Mouse (Mus musculus) CH12.LX (cell line): ENCODE measurements around the gene Ywhab. TPM values are rescaled to one million over a fixed set of nuclear protein-coding genes. Genes with fewer than 3 reads are reported as not detected.

Experiments used
- DNase-seq: peaks from one replicate; pipeline ENCODE4 v3.0.0-alpha.2; 2013; ENCODE audit errors: extremely low read depth
- H3K27ac ChIP-seq: 2 replicates; pipeline ENCODE4 v1.5.1; 2012; ENCODE audit warnings: low read depth, mild to moderate bottlenecking, control low read depth, moderate library complexity; ENCODE audit not compliant: insufficient read depth
- H3K27me3 ChIP-seq: replicated peaks from 2 replicates; pipeline ENCODE3; 2012; ENCODE audit warnings: inconsistent platforms
- H3K36me3 ChIP-seq, 2 experiments: replicated peaks in 1 of 2; 2 replicates each; pipeline versions ENCODE3 to v1.6.1; 2012; ENCODE audit warnings: inconsistent platforms in 1 of 2, low read length in 1 of 2, mild to moderate bottlenecking in 1 of 2, mixed read lengths in 1 of 2, moderate library complexity in 1 of 2; ENCODE audit not compliant: control insufficient read depth in 1 of 2, insufficient read depth in 1 of 2
- H3K4me1 ChIP-seq, 2 experiments: 2 replicates each; pipeline ENCODE4 v1.6.1; 2012; ENCODE audit warnings: inconsistent platforms in 1 of 2, moderate library complexity in 1 of 2; ENCODE audit not compliant: insufficient read depth in 2 of 2, control insufficient read depth in 1 of 2
- H3K4me2 ChIP-seq: 2 replicates; pipeline ENCODE4 v1.6.1; 2012; ENCODE audit warnings: low read depth, mild to moderate bottlenecking, control low read depth; ENCODE audit not compliant: poor library complexity, insufficient read depth, severe bottlenecking
- H3K4me3 ChIP-seq, 3 experiments: fragments of 150-350 bp in 1 of 3; sonication (generic) in 1 of 3; replicated peaks in 1 of 3; 2 replicates each; pipeline versions ENCODE3 to v1.5.1; 2011 to 2012; ENCODE audit warnings: low read depth in 2 of 3, low read length in 2 of 3, mild to moderate bottlenecking in 2 of 3, moderate library complexity in 2 of 3, control low read depth in 1 of 3, improper control_type of control experiment in 1 of 3, inconsistent platforms in 1 of 3, mixed read lengths in 1 of 3; ENCODE audit not compliant: poor library complexity in 1 of 3
- H3K79me2 ChIP-seq: replicated peaks from 2 replicates; pipeline ENCODE4 v1.6.1; 2012; ENCODE audit warnings: mild to moderate bottlenecking, moderate library complexity; ENCODE audit not compliant: control insufficient read depth, poor library complexity, insufficient read depth, severe bottlenecking; ENCODE audit errors: extremely low read depth
- H3K9ac ChIP-seq: 2 replicates; pipeline ENCODE4 v1.6.1; 2012; ENCODE audit warnings: low read depth, mild to moderate bottlenecking, control low read depth, moderate library complexity; ENCODE audit not compliant: insufficient read depth
- H3K9me3 ChIP-seq: replicated peaks from 2 replicates; pipeline ENCODE3; 2012; ENCODE audit warnings: low read length, inconsistent platforms, mixed read lengths
- BHLHE40 ChIP-seq: IDR thresholded peaks from 2 replicates; pipeline ENCODE4 v1.6.1; 2011; ENCODE audit warnings: mild to moderate bottlenecking, low read depth, low read length, improper control_type of control experiment
- CHD1 ChIP-seq: IDR thresholded peaks from 2 replicates; pipeline ENCODE4 v1.6.1; 2012; ENCODE audit warnings: low read depth, low read length, improper control_type of control experiment, inconsistent platforms
- CTCF ChIP-seq, 2 experiments: IDR thresholded peaks in 1 of 2; conservative IDR thresholded peaks in 1 of 2; 2 replicates each; pipeline ENCODE4 v1.5.1; 2011 to 2012; ENCODE audit warnings: low read depth in 2 of 2, low read length in 2 of 2, improper control_type of control experiment in 1 of 2, inconsistent platforms in 1 of 2, mild to moderate bottlenecking in 1 of 2, moderate library complexity in 1 of 2
- E2F4 ChIP-seq: IDR thresholded peaks from 2 replicates; pipeline ENCODE4 v1.6.1; 2011; ENCODE audit warnings: low read depth, low read length, improper control_type of control experiment; ENCODE audit not compliant: insufficient replicate concordance
- EP300 ChIP-seq: IDR thresholded peaks from 2 replicates; pipeline ENCODE4 v1.6.1; 2011; ENCODE audit warnings: low read length, improper control_type of control experiment
- ETS1 ChIP-seq: conservative IDR thresholded peaks from 2 replicates; pipeline ENCODE4 v1.6.1; 2012; ENCODE audit warnings: low read depth, mild to moderate bottlenecking, inconsistent platforms, low read length, improper control_type of control experiment, moderate library complexity
- GABPA ChIP-seq: IDR thresholded peaks from 2 replicates; pipeline ENCODE4 v1.6.1; 2012; ENCODE audit warnings: low read depth, low read length, improper control_type of control experiment, inconsistent platforms; ENCODE audit not compliant: insufficient replicate concordance
- HCFC1 ChIP-seq: IDR thresholded peaks from 2 replicates; pipeline ENCODE4 v1.6.1; 2012; ENCODE audit warnings: low read depth, mild to moderate bottlenecking, inconsistent platforms, low read length, improper control_type of control experiment
- JUN ChIP-seq: IDR thresholded peaks from 2 replicates; pipeline ENCODE4 v1.6.1; 2011; ENCODE audit warnings: low read depth, mild to moderate bottlenecking, low read length, improper control_type of control experiment, moderate library complexity; ENCODE audit not compliant: insufficient read depth
- JUND ChIP-seq: conservative IDR thresholded peaks from 2 replicates; pipeline ENCODE4 v1.6.1; 2011; ENCODE audit warnings: low read depth, low read length, improper control_type of control experiment
- MAFK ChIP-seq: IDR thresholded peaks from 2 replicates; pipeline ENCODE4 v1.6.1; 2011; ENCODE audit warnings: low read length, improper control_type of control experiment; ENCODE audit not compliant: insufficient replicate concordance
- MAZ ChIP-seq: IDR thresholded peaks from 2 replicates; pipeline ENCODE4 v1.6.1; 2012; ENCODE audit warnings: low read depth, mild to moderate bottlenecking, inconsistent platforms, low read length, improper control_type of control experiment, moderate library complexity
- MXI1 ChIP-seq: IDR thresholded peaks from 2 replicates; pipeline ENCODE4 v1.6.1; 2011; ENCODE audit warnings: mild to moderate bottlenecking, low read depth, low read length, improper control_type of control experiment
- NRF1 ChIP-seq: IDR thresholded peaks from 2 replicates; pipeline ENCODE4 v1.6.1; 2014; ENCODE audit warnings: low read depth, mild to moderate bottlenecking, inconsistent platforms, low read length, improper control_type of control experiment, moderate library complexity
- PAX5 ChIP-seq: IDR thresholded peaks from 2 replicates; pipeline ENCODE4 v1.6.1; 2012; ENCODE audit warnings: low read length, inconsistent platforms, mixed read lengths
- POLR2A ChIP-seq: IDR thresholded peaks from 2 replicates; pipeline ENCODE4 v1.6.1; 2011; ENCODE audit warnings: low read depth, mild to moderate bottlenecking, improper control_type of control experiment, low read length
- POLR2AphosphoS2 ChIP-seq: IDR thresholded peaks from 2 replicates; pipeline ENCODE4 v1.6.1; 2011; ENCODE audit warnings: low read depth, low read length, improper control_type of control experiment
- RAD21 ChIP-seq: IDR thresholded peaks from 2 replicates; pipeline ENCODE4 v1.6.1; 2011; ENCODE audit warnings: low read depth, mild to moderate bottlenecking, low read length, improper control_type of control experiment, moderate library complexity
- RCOR1 ChIP-seq: conservative IDR thresholded peaks from 2 replicates; pipeline ENCODE4 v1.6.1; 2012; ENCODE audit warnings: low read depth, mild to moderate bottlenecking, inconsistent platforms, low read length, improper control_type of control experiment
- SMC3 ChIP-seq: IDR thresholded peaks from 2 replicates; pipeline ENCODE4 v1.6.1; 2011; ENCODE audit warnings: low read depth, low read length, improper control_type of control experiment
- TBP ChIP-seq: conservative IDR thresholded peaks from 2 replicates; pipeline ENCODE4 v1.6.1; 2011; ENCODE audit warnings: low read depth, low read length, improper control_type of control experiment
- UBTF ChIP-seq: IDR thresholded peaks from 2 replicates; pipeline ENCODE4 v1.6.1; 2012; ENCODE audit warnings: low read depth, mild to moderate bottlenecking, inconsistent platforms, low read length, improper control_type of control experiment, moderate library complexity
- ZC3H11A ChIP-seq: IDR thresholded peaks from 2 replicates; pipeline ENCODE4 v1.6.1; 2012; ENCODE audit warnings: low read depth, mild to moderate bottlenecking, inconsistent platforms, low read length, improper control_type of control experiment
- ZKSCAN1 ChIP-seq: IDR thresholded peaks from 2 replicates; pipeline ENCODE4 v1.6.1; 2012; ENCODE audit warnings: low read depth, inconsistent platforms, low read length, improper control_type of control experiment, borderline replicate concordance
- dilution Hi-C: fragments of 300-500 bp; cut with MboI; formaldehyde crosslinking; loops from 2 replicates; pipeline ENCODE4 v1.14.3; 2020; ENCODE audit warnings: low sequenced_read_pairs; ENCODE audit not compliant: extremely low pct_unique_long_range_greater_than_20kb, extremely low pct_ligation_motif_present
- in situ Hi-C: fragments of 300-500 bp; cut with MboI; formaldehyde crosslinking; loops from 3 replicates; pipeline ENCODE4 v1.14.3; 2019; ENCODE audit warnings: low sequenced_read_pairs, low pct_ligation_motif_present, low pct_unique_long_range_greater_than_20kb, mixed read lengths
- polyA plus RNA-seq: library from polyadenylated mRNA; unstranded; fragments of >175 nt; gene quantifications from 2 replicates; pipeline ENCODE4 v1.2.1, GENCODE M21; 2012; ENCODE audit warnings: low read depth; ENCODE audit not compliant: insufficient read length
- total RNA-seq, 2 experiments: library from RNA; depleted of rRNA; stranded (reverse); fragments of 300-350 nt in 1 of 2; fragments of >200 nt in 1 of 2; gene quantifications; 2 replicates each; pipeline ENCODE4 v1.2.3; 2012 to 2014

The Ywhab gene
- total and polyA plus RNA-seq, 3 experiments = 41.6 to 159 (median 59.8) TPM

GRCm38 (mm10) chr2:163968581-163968980 is 26.2 kb upstream of the Ywhab start:
- Histone ChIP-seq H3K79me2 (no peaks in the 10 kb centered on the region), H3K4me3 (no peak overlapping the region), H3K27ac (no peak overlapping the region), H3K36me3 (no peaks in the 10 kb centered on the region), H3K4me2 (no peak overlapping the region), H3K27me3 (peaks cover 56% of the 10 kb centered on the region), H3K4me1 (no peaks in the 10 kb centered on the region), H3K9me3 (peaks cover 10% of the 10 kb centered on the region), H3K9ac (no peak overlapping the region)
- in situ Hi-C loops = loop anchor here (25.0 kb wide), 1 partner anchor 106 kb away; the partner anchor contains the start of gene Kcnk15
- dilution Hi-C loops = no loop called here
- peak; percentile 58 for DNase-seq
- TF ChIP-seq UBTF (no peak), MXI1 (no peak), POLR2A (no peak), HCFC1 (no peak), CTCF (conservative IDR thresholded peaks at IDR 0.05 in 1 of 2, IDR thresholded peaks at IDR 0.05 in 1 of 2; ENCODE audit: low read depth in 2 of 2, low read length in 2 of 2) (peak; percentile 74 to 83), JUN (no peak), POLR2AphosphoS2 (no peak), JUND (no peak), EP300 (no peak), GABPA (no peak), MAFK (no peak), ETS1 (no peak), NRF1 (no peak), RCOR1 (no peak), RAD21 (peak; percentile 72), E2F4 (no peak), PAX5 (no peak), CHD1 (no peak), MAZ (no peak), ZKSCAN1 (no peak), ZC3H11A (peak; percentile 4; the same call in 1 of the 2 replicates), TBP (no peak), BHLHE40 (no peak), SMC3 (peak; percentile 71)

- H3K4me1 ChIP-seq = no peaks in the 10 kb centered on the region
- no peaks in the 10 kb centered on the region for H3K79me2 ChIP-seq
- no peak overlapping the region for H3K9ac ChIP-seq
- no peak overlapping the region for H3K27ac ChIP-seq
- no peaks in the 10 kb centered on the region for H3K36me3 ChIP-seq
- no peak for DNase-seq
- H3K27me3 ChIP-seq = peaks cover 46% of the 10 kb centered on the region
- in situ Hi-C loops = loop anchor here (25.0 kb wide), 1 partner anchor 108 kb away; the partner anchor contains the start of gene Kcnk15
- dilution Hi-C loops = no loop called here
- no peak for TF ChIP-seq BHLHE40
- TF ChIP-seq PAX5 = no peak
- no peak overlapping the region for H3K4me3 ChIP-seq
- H3K9me3 ChIP-seq = peaks cover 14% of the 10 kb centered on the region
- no peak overlapping the region for H3K4me2 ChIP-seq
These were observed 24.4 kb upstream of the Ywhab start for GRCm38 (mm10) chr2:163970326-163970725.
